Comparison of ENCODE assay signal across 12 mouse cellular contexts in genomic region chr8:114879678-114880077, GRCm38 (mm10).
DNase-seq lines count a peak whose midpoint lies in the region; ATAC-seq and TF ChIP-seq lines count a peak whose summit lies in the region.
"Had no signal": no experiment of that assay in that cellular context is flagged by ENCODE, and none has a peak within 500 bp of the region (broad histone marks: within the 10 kb centered on the region; RNA-seq: fewer than 3 reads in every experiment).

No protein-coding gene starts in this region.

- H3K36me3 ChIP-seq in hindbrain, embryonic 10.5 days, result no peaks in the 10 kb centered on the region
- H3K36me3 ChIP-seq in hindbrain, embryonic 13.5 days, result no peaks in the 10 kb centered on the region
- no peaks in the 10 kb centered on the region for H3K36me3 ChIP-seq in liver, embryonic 14.5 days (replicated peaks; ENCODE audit: control insufficient read depth, insufficient read depth, low read depth)
- H3K36me3 ChIP-seq in thymus, adult 2 months (ENCODE audit: control insufficient read depth, insufficient read depth, low read length), result no peaks in the 10 kb centered on the region
- H3K36me3 ChIP-seq: neural tube, embryonic 15.5 days had no signal

- DNase-seq in hindbrain, embryonic 10.5 days (ENCODE audit: low spot score), result no peak
- peak; percentile 68 to 73 (median 70) for DNase-seq in liver, embryonic 14.5 days (ENCODE audit: low read depth in 3 of 3, low spot score in 3 of 3)
- peak; percentile 61 for DNase-seq in thymus, adult 2 months
- no peak for DNase-seq in left cerebral cortex, adult 8-10 months (ENCODE audit: low spot score in 2 of 2)
- no peak for DNase-seq in heart, postnatal 4 days
- no peak for DNase-seq in kidney, adult 11 months
- DNase-seq: cerebellum, adult 18-20 months; kidney, adult 18-20 months had no signal

- H3K9me3 ChIP-seq in hindbrain, embryonic 10.5 days, result no peaks in the 10 kb centered on the region
- no peaks in the 10 kb centered on the region for H3K9me3 ChIP-seq in hindbrain, embryonic 13.5 days
- H3K9me3 ChIP-seq in liver, embryonic 14.5 days (ENCODE audit: control insufficient read depth, low read length), result no peaks in the 10 kb centered on the region
- H3K9me3 ChIP-seq: neural tube, embryonic 15.5 days had no signal

- no peak for TF ChIP-seq POLR2A in thymus, adult 2 months (IDR thresholded peaks at IDR 0.05; ENCODE audit: control insufficient read depth, extremely low read depth, insufficient read depth, low read length, poor library complexity)

- peaks cover 72% of the 10 kb centered on the region for H3K4me1 ChIP-seq in hindbrain, embryonic 10.5 days (replicated peaks)
- H3K4me1 ChIP-seq in hindbrain, embryonic 13.5 days (replicated peaks), result peaks cover 41% of the 10 kb centered on the region
- H3K4me1 ChIP-seq in liver, embryonic 14.5 days (replicated peaks; ENCODE audit: control insufficient read depth in 2 of 2, insufficient read depth in 2 of 2, low read length in 1 of 2), result peaks cover 48 to 75% of the 10 kb centered on the region in 2 experiments
- peaks cover 79% of the 10 kb centered on the region for H3K4me1 ChIP-seq in thymus, adult 2 months (replicated peaks; ENCODE audit: control insufficient read depth, insufficient read depth, low read length)

- WGBS in hindbrain, embryonic 10.5 days, result 70% methylated on average over 2 of the region's 2 CpGs
- 82% methylated on average over 2 of the region's 2 CpGs for WGBS in hindbrain, embryonic 13.5 days
- whole genome bisulfite sequencing in liver, embryonic 14.5 days (ENCODE audit: insufficient replicate concordance), result 7% methylated on average over 2 of the region's 2 CpGs
- WGBS in thymus, adult 2 months, result 5% methylated on average over 2 of the region's 2 CpGs

- H3K27ac ChIP-seq in hindbrain, embryonic 10.5 days, result 0 out of 2 replicates have a peak overlapping the region, but pooled peaks have one; percentile 36
- no peak overlapping the region for H3K27ac ChIP-seq in hindbrain, embryonic 13.5 days
- H3K27ac ChIP-seq in liver, embryonic 14.5 days, result peak overlapping the region; percentile 93
- H3K27ac ChIP-seq in thymus, adult 2 months (ENCODE audit: control insufficient read depth, insufficient read depth, low read length), result peak overlapping the region; percentile 96
- H3K27ac ChIP-seq: neural tube, embryonic 15.5 days had no signal

- TF ChIP-seq EP300 in liver, embryonic 14.5 days (IDR thresholded peaks at IDR 0.05; ENCODE audit: low read depth), result peak; percentile 79

- ATAC-seq in hindbrain, embryonic 13.5 days (ENCODE audit: low FRiP score), result no peak
- ATAC-seq in common myeloid progenitor, adult 5-6 weeks (replicated peaks; ENCODE audit: low read depth, poor library complexity, severe bottlenecking), result peak; percentile 83
- peak; percentile 92 for ATAC-seq in liver, embryonic 14.5 days (ENCODE audit: insufficient read depth)

- no peak for TF ChIP-seq CTCF in liver, embryonic 14.5 days (IDR thresholded peaks at IDR 0.05; ENCODE audit: low read depth)
- TF ChIP-seq CTCF in thymus, adult 2 months (IDR thresholded peaks at IDR 0.05; ENCODE audit: borderline replicate concordance, control insufficient read depth, extremely low read depth, insufficient read depth, low read length, poor library complexity), result no peak

- peaks cover 29% of the 10 kb centered on the region for H3K27me3 ChIP-seq in hindbrain, embryonic 10.5 days (ENCODE audit: insufficient read depth, poor library complexity, severe bottlenecking)
- H3K27me3 ChIP-seq in hindbrain, embryonic 13.5 days, result peaks cover 11% of the 10 kb centered on the region; the same call in 1 of the 2 replicates
- no peaks in the 10 kb centered on the region for H3K27me3 ChIP-seq in liver, embryonic 14.5 days (ENCODE audit: control insufficient read depth, insufficient read depth, low read length)
- no peaks in the 10 kb centered on the region for H3K27me3 ChIP-seq in thymus, adult 2 months (ENCODE audit: control insufficient read depth, insufficient read depth, low read length)

- no peak overlapping the region for H3K4me2 ChIP-seq in hindbrain, embryonic 13.5 days
- peak overlapping the region; percentile 66 for H3K4me2 ChIP-seq in liver, embryonic 14.5 days (ENCODE audit: low read depth)
- H3K4me2 ChIP-seq: midbrain, embryonic 11.5 days; neural tube, embryonic 15.5 days had no signal

- no peak overlapping the region for H3K9ac ChIP-seq in hindbrain, embryonic 13.5 days
- H3K9ac ChIP-seq in liver, embryonic 14.5 days (replicated peaks), result peak overlapping the region; percentile 56
- H3K9ac ChIP-seq: neural tube, embryonic 15.5 days had no signal

- no peak overlapping the region for H3K4me3 ChIP-seq in hindbrain, embryonic 10.5 days
- H3K4me3 ChIP-seq in hindbrain, embryonic 13.5 days, result no peak overlapping the region
- peak overlapping the region in 1 of 2 experiments; percentile 28; a peak in 2 of 4 replicates for H3K4me3 ChIP-seq in liver, embryonic 14.5 days (ENCODE audit: insufficient read depth in 1 of 2, low read depth in 2 of 2, low read length in 2 of 2)
- no peak overlapping the region for H3K4me3 ChIP-seq in thymus, adult 2 months (ENCODE audit: control insufficient read depth, insufficient read depth, low read length)
- H3K4me3 ChIP-seq: neural tube, embryonic 15.5 days had no signal

Comparison
In these comparisons a context has a peak if more than half of its experiments do, and no peak if none do; other contexts are left out.
1. DNase-seq: peak in liver, embryonic 14.5 days (3 of 3) and thymus, adult 2 months (single experiment); none in hindbrain, embryonic 10.5 days (single experiment), left cerebral cortex, adult 8-10 months (0 of 2), heart, postnatal 4 days (single experiment) and kidney, adult 11 months (single experiment).